ENCODE assay signal across 10 mouse cellular contexts in the genomic region with DNA sequence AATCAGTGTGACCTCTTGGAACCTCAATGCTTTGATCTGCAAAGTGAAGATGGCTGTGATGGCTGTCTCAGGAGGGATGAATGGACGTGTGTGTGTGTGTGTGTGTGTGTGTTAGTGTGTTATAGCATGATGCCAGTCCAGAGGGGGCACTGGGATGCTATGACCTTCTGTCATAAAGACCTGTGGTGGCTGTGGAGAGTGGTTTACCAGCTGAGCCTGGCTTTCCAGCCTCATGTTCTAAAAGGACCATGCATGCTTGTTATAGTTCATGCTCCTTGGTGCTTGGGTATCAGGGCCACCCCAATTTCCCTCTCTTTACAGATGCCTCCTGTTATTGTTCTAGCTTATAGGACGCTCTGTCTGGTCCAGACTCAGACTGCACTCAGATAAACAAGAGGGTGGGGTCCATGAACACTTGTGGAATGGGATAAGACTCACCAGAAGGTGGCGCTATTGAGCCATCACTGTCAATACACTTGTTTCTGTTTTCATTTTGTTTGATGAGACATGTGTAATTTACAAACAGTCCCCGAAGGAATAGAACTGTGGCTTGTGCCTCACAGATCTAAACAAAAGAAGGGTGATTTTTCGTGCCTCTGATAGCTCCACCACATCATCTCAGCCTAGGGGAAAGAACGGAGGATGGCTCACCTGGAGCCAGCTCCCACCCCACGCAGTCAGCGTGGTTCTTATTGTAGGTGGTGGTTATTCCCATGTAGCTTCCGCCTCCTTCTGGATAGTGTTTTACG.
DNase-seq lines count a peak whose midpoint lies in the region; ATAC-seq lines count a peak whose summit lies in the region.
"Had no signal": no experiment of that assay in that cellular context is flagged by ENCODE, and none has a peak within 500 bp of the region (broad histone marks: within the 10 kb centered on the region; RNA-seq: fewer than 3 reads in every experiment).

No protein-coding gene starts in this region.

- no peaks in the 10 kb centered on the region for H3K9me3 ChIP-seq in heart, embryonic 12.5 days (replicated peaks)
- H3K9me3 ChIP-seq: embryonic facial prominence, embryonic 12.5 days; megakaryocyte, embryonic 14.5 days had no signal

- H3K4me1 ChIP-seq in heart, embryonic 12.5 days (replicated peaks): no peaks in the 10 kb centered on the region
- H3K4me1 ChIP-seq: embryonic facial prominence, embryonic 12.5 days; megakaryocyte, embryonic 14.5 days had no signal

- no peak overlapping the region for H3K9ac ChIP-seq in heart, embryonic 12.5 days
- H3K9ac ChIP-seq: embryonic facial prominence, embryonic 12.5 days had no signal

- peak; percentile 69 for DNase-seq in heart, adult 11 months
- peak; percentile 67 for DNase-seq in ES-CJ7 (ENCODE audit: low read depth, low spot score)
- DNase-seq in c-Kit-negative CD71-positive TER-119-positive erythroid progenitor cells, embryonic 14.5 days (ENCODE audit: low read depth, low spot score): peak; percentile 8
- DNase-seq in heart, adult 8-10 months (ENCODE audit: low spot score): peak; percentile 37
- DNase-seq in layer of hippocampus, adult 9-10 months (ENCODE audit: low spot score): peak; percentile 50
- DNase-seq in testis, postnatal 10 days (ENCODE audit: low spot score): peak; percentile 75

- ATAC-seq in heart, embryonic 12.5 days (ENCODE audit: insufficient number of reproducible peaks, low FRiP score): no peak
- ATAC-seq in megakaryocyte-erythroid progenitor cell, adult 5-6 weeks (replicated peaks; ENCODE audit: low FRiP score, low TSS enrichment, poor library complexity, severe bottlenecking): peak; percentile 84

- no peak overlapping the region for H3K4me3 ChIP-seq in heart, embryonic 12.5 days
- H3K4me3 ChIP-seq: embryonic facial prominence, embryonic 12.5 days; megakaryocyte, embryonic 14.5 days had no signal

- H3K27me3 ChIP-seq in heart, embryonic 12.5 days (replicated peaks): no peaks in the 10 kb centered on the region
- H3K27me3 ChIP-seq: embryonic facial prominence, embryonic 12.5 days; megakaryocyte, embryonic 14.5 days had no signal

- 50% methylated on average over 10 of the region's 10 CpGs for WGBS in heart, embryonic 12.5 days

- no peak overlapping the region for H3K4me2 ChIP-seq in heart, embryonic 12.5 days
- H3K4me2 ChIP-seq: embryonic facial prominence, embryonic 12.5 days had no signal

- no peaks in the 10 kb centered on the region for H3K36me3 ChIP-seq in heart, embryonic 12.5 days
- H3K36me3 ChIP-seq: embryonic facial prominence, embryonic 12.5 days had no signal

- no peak overlapping the region for H3K27ac ChIP-seq in heart, embryonic 12.5 days (ENCODE audit: poor library complexity, severe bottlenecking)
- H3K27ac ChIP-seq: embryonic facial prominence, embryonic 12.5 days had no signal

Comparison
In these comparisons a context has a peak if more than half of its experiments do, and no peak if none do; other contexts are left out.
1. DNase-seq: peak in every context shown above with its lines; median percentile 75 in testis, postnatal 10 days; 69 in heart, adult 11 months; 67 in ES-CJ7; 50 in layer of hippocampus, adult 9-10 months; 37 in heart, adult 8-10 months; 8 in c-Kit-negative CD71-positive TER-119-positive erythroid progenitor cells, embryonic 14.5 days.